Mouse (Mus musculus) adrenal gland, postnatal 10 days (tissue): ENCODE measurements at regions not wholly inside any gene's neighbourhood (a gene's known extent, or its start where the extent isn't known, plus 50 kb on each side); places are given as distances from the start of the nearest gene placed in this dataset.
A peak's percentile ranks its signal among the peaks of the same experiment; 100 is the strongest.
"Not testable (repeated sequence)": the region's sequence is repeated elsewhere in the genome, so short reads cannot be mapped to it uniquely, and the experiment has no call there.

Experiments
- DNase-seq: peaks from one replicate; pipeline ENCODE4 v3.0.0; 2021; ENCODE audit warnings: mixed read lengths

- DNase-seq: no peak
These were observed 59.6 kb downstream of the Fasl start for GRCm38 (mm10) chr1:161728546-161729206.

- not testable (repeated sequence) for DNase-seq
These were observed 60.9 kb downstream of the Fasl start for GRCm38 (mm10) chr1:161727357-161727756.

- not testable (repeated sequence) for DNase-seq
These were observed 62.2 kb downstream of the Fasl start for GRCm38 (mm10) chr1:161726098-161726497.

- no peak for DNase-seq
These were observed 68.4 kb downstream of the Fasl start for GRCm38 (mm10) chr1:161719876-161720275.

GRCm38 (mm10) chr1:161718254-161718653 lies 70.0 kb downstream of the Fasl start:
- DNase-seq: peak; percentile 40

GRCm38 (mm10) chr1:161712918-161713317 lies 75.4 kb downstream of the Fasl start:
- DNase-seq: peak; percentile 78

GRCm38 (mm10) chr1:161712283-161712682 lies 76.0 kb downstream of the Fasl start:
- DNase-seq: no peak

- DNase-seq: no peak
These were observed 81.2 kb downstream of the Fasl start for GRCm38 (mm10) chr1:161707049-161707448.

- no peak for DNase-seq
These were observed 83.3 kb downstream of the Fasl start for GRCm38 (mm10) chr1:161704961-161705360.

- no peak for DNase-seq
These were observed 83.8 kb downstream of the Fasl start for GRCm38 (mm10) chr1:161704527-161704926.

- DNase-seq: no peak
These were observed 92.4 kb downstream of the Fasl start for GRCm38 (mm10) chr1:161695886-161696285.

- DNase-seq: no peak
These were observed 94.5 kb downstream of the Fasl start for GRCm38 (mm10) chr1:161693768-161694160.

GRCm38 (mm10) chr1:161692836-161693767 lies 95.2 kb downstream of the Fasl start:
- no peak for DNase-seq

GRCm38 (mm10) chr1:161688946-161689345 lies 99.3 kb downstream of the Fasl start:
- DNase-seq: no peak

GRCm38 (mm10) chr1:161687548-161687947 lies 100.7 kb downstream of the Fasl start:
- peak; percentile 75 for DNase-seq

GRCm38 (mm10) chr1:161680558-161680957 lies 107.7 kb downstream of the Fasl start:
- no peak for DNase-seq

GRCm38 (mm10) chr1:161670937-161671336 lies 117.4 kb downstream of the Fasl start:
- DNase-seq: no peak

GRCm38 (mm10) chr1:161664321-161664720 lies 124.0 kb downstream of the Fasl start:
- DNase-seq: no peak

- no peak for DNase-seq
These were observed 124.9 kb downstream of the Fasl start for GRCm38 (mm10) chr1:161663351-161663750.

GRCm38 (mm10) chr1:161662241-161662640 lies 126.1 kb downstream of the Fasl start:
- no peak for DNase-seq

- no peak for DNase-seq
These were observed 130.8 kb downstream of the Fasl start for GRCm38 (mm10) chr1:161657511-161657910.

GRCm38 (mm10) chr1:161649387-161649786 lies 138.9 kb downstream of the Fasl start:
- DNase-seq: no peak

GRCm38 (mm10) chr1:161632098-161632497 lies 137.6 kb downstream of the Tnfsf18 start:
- DNase-seq: no peak
